Mouse (Mus musculus) hindbrain, embryonic 14.5 days (tissue): Measurements from ENCODE around the gene Galr3. TPM values are rescaled to one million over a fixed set of nuclear protein-coding genes. Genes with fewer than 3 reads are reported as not detected.
A peak's percentile ranks its signal among the peaks of the same experiment; 100 is the strongest.

ENCODE experiments used
- ATAC-seq: fragments of 200-750 bp; cut with Nextera tagmentation; 2 replicates; pipeline ENCODE4 v1.8.0; 2017; ENCODE audit warnings: moderate number of reproducible peaks, mild to moderate bottlenecking, moderate TSS enrichment, moderate library complexity; ENCODE audit not compliant: low FRiP score
- DNase-seq: peaks from one replicate; pipeline ENCODE4 v3.0.0-alpha.2; 2015; ENCODE audit warnings: low spot score
- H3K27ac ChIP-seq: fragments of 300-500 bp; sonication (generic); 2 replicates; pipeline ENCODE4 v1.5.1; 2014; ENCODE audit warnings: mild to moderate bottlenecking, moderate library complexity
- H3K27me3 ChIP-seq: fragments of 300-500 bp; sonication (generic); 2 replicates; pipeline ENCODE4 v1.6.1; 2014; ENCODE audit warnings: mild to moderate bottlenecking, low read length, mixed read lengths; ENCODE audit not compliant: control insufficient read depth, insufficient read depth
- H3K36me3 ChIP-seq: fragments of 300-500 bp; sonication (generic); replicated peaks from 2 replicates; pipeline ENCODE4 v1.6.1; 2014; ENCODE audit not compliant: control insufficient read depth, insufficient read depth
- H3K4me1 ChIP-seq: fragments of 300-500 bp; sonication (generic); replicated peaks from 2 replicates; pipeline ENCODE4 v1.6.1; 2014; ENCODE audit warnings: antibody characterized with exemption, low read length, mixed read lengths; ENCODE audit not compliant: control insufficient read depth, insufficient read depth
- H3K4me2 ChIP-seq: fragments of 300-500 bp; sonication (generic); replicated peaks from 2 replicates; pipeline ENCODE4 v1.6.1; 2014; ENCODE audit warnings: mild to moderate bottlenecking, moderate library complexity
- H3K4me3 ChIP-seq: fragments of 300-500 bp; sonication (generic); replicated peaks from 2 replicates; pipeline ENCODE4 v1.5.1; 2014; ENCODE audit warnings: mild to moderate bottlenecking, low read length
- H3K9ac ChIP-seq: fragments of 300-500 bp; sonication (generic); 2 replicates; pipeline ENCODE4 v1.6.1; 2014
- H3K9me3 ChIP-seq: fragments of 300-500 bp; sonication (generic); 2 replicates; pipeline ENCODE4 v1.6.1; 2016; ENCODE audit warnings: low read length; ENCODE audit not compliant: control insufficient read depth
- WGBS: fragments of 180-500 bp; shearing (Covaris S2); extraction: QIAGEN DNeasy Blood & Tissue Kit; methylation state at CpG from one replicate; pipeline ENCODE4 v1.1.7; 2014; 5-methylcytosine and 5-hydroxymethylcytosine counted together
- polyA plus RNA-seq: library from polyadenylated mRNA; unstranded; fragments of >200 nt; fragmentation: Nextera tagmentation; extraction: Ambion mirVana; gene quantifications from 2 replicates; pipeline ENCODE4 v1.2.1, GENCODE M21; 2014

The Galr3 gene
- not detected in 2 replicates for polyA plus RNA-seq

GRCm38 (mm10) chr15:79041585-79041984 is at the start of gene Galr3:
TSS of gene Galr3 (plus strand) at chr15:79041885.
- ATAC-seq (no peak), DNase-seq (no peak)
- H3K4me2 ChIP-seq: peak within 1 kb of the TSS; percentile 77
- H3K36me3 ChIP-seq: peaks cover 5% of the 10 kb centered on the region; the same call in 1 of the 2 replicates
- H3K27ac ChIP-seq: peak within 1 kb of the TSS; percentile 26; the same call in 1 of the 2 replicates
- H3K9ac ChIP-seq: peak within 1 kb of the TSS; percentile 58
- no peaks in the 10 kb centered on the region for H3K9me3 ChIP-seq
- WGBS: 79% methylated on average over 6 of the region's 6 CpGs
- peaks cover 35% of the 10 kb centered on the region for H3K27me3 ChIP-seq
- H3K4me3 ChIP-seq: peak within 1 kb of the TSS; percentile 46
- peaks cover 15% of the 10 kb centered on the region for H3K4me1 ChIP-seq

- H3K4me1 ChIP-seq: no peaks in the 10 kb centered on the region; the same call in 1 of the 2 replicates
- no peak overlapping the region for H3K4me3 ChIP-seq
- no peak for ATAC-seq
- DNase-seq: no peak
- no peak overlapping the region for H3K4me2 ChIP-seq
- no peaks in the 10 kb centered on the region for H3K9me3 ChIP-seq
- H3K27ac ChIP-seq: no peak overlapping the region
- H3K27me3 ChIP-seq: no peaks in the 10 kb centered on the region
- WGBS: 94% methylated on average over 7 of the region's 7 CpGs
- no peak overlapping the region for H3K9ac ChIP-seq
- H3K36me3 ChIP-seq: peaks cover 72% of the 10 kb centered on the region
These were observed 49.5 kb upstream of the Galr3 start for GRCm38 (mm10) chr15:78992235-78992634.

GRCm38 (mm10) chr15:78992925-78993324 is 48.8 kb upstream of the Galr3 start:
- no peak overlapping the region for H3K9ac ChIP-seq
- H3K4me2 ChIP-seq: no peak overlapping the region
- no peaks in the 10 kb centered on the region for H3K27me3 ChIP-seq
- WGBS: 96% methylated on average over 24 of the region's 24 CpGs
- H3K4me1 ChIP-seq: no peaks in the 10 kb centered on the region; the same call in 1 of the 2 replicates
- H3K4me3 ChIP-seq: no peak overlapping the region
- no peak overlapping the region for H3K27ac ChIP-seq
- H3K9me3 ChIP-seq: no peaks in the 10 kb centered on the region
- DNase-seq: no peak
- ATAC-seq: no peak
- peaks cover 72% of the 10 kb centered on the region for H3K36me3 ChIP-seq

GRCm38 (mm10) chr15:78995916-78996315 is 45.8 kb upstream of the Galr3 start:
- H3K4me1 ChIP-seq: no peaks in the 10 kb centered on the region
- 90% methylated on average over 4 of the region's 4 CpGs for WGBS
- no peak overlapping the region for H3K9ac ChIP-seq
- no peaks in the 10 kb centered on the region for H3K9me3 ChIP-seq
- H3K27me3 ChIP-seq: no peaks in the 10 kb centered on the region
- no peak overlapping the region for H3K27ac ChIP-seq
- H3K4me2 ChIP-seq: no peak overlapping the region
- no peak overlapping the region for H3K4me3 ChIP-seq
- DNase-seq (no peak), ATAC-seq (no peak)
- H3K36me3 ChIP-seq: peaks cover 76% of the 10 kb centered on the region

- H3K4me3 ChIP-seq: no peak overlapping the region
- WGBS: 93% methylated on average over 3 of the region's 3 CpGs
- peaks cover 76% of the 10 kb centered on the region for H3K36me3 ChIP-seq
- H3K4me1 ChIP-seq: no peaks in the 10 kb centered on the region
- no peak overlapping the region for H3K27ac ChIP-seq
- no peaks in the 10 kb centered on the region for H3K27me3 ChIP-seq
- no peaks in the 10 kb centered on the region for H3K9me3 ChIP-seq
- no peak for ATAC-seq
- H3K4me2 ChIP-seq: no peak overlapping the region
- H3K9ac ChIP-seq: no peak overlapping the region
- DNase-seq: no peak
These were observed 45.0 kb upstream of the Galr3 start for GRCm38 (mm10) chr15:78996663-78997062.

GRCm38 (mm10) chr15:78998348-78998747 is 43.3 kb upstream of the Galr3 start:
- H3K4me1 ChIP-seq: no peaks in the 10 kb centered on the region
- no peak overlapping the region for H3K4me2 ChIP-seq
- H3K27me3 ChIP-seq: no peaks in the 10 kb centered on the region
- H3K36me3 ChIP-seq: peaks cover 76% of the 10 kb centered on the region
- ATAC-seq (no peak), DNase-seq (no peak)
- no peak overlapping the region for H3K27ac ChIP-seq
- no peak overlapping the region for H3K4me3 ChIP-seq
- no peak overlapping the region for H3K9ac ChIP-seq
- H3K9me3 ChIP-seq: no peaks in the 10 kb centered on the region
- WGBS: 65% methylated on average over 8 of the region's 8 CpGs

- DNase-seq (no peak), ATAC-seq (no peak)
- no peaks in the 10 kb centered on the region for H3K4me1 ChIP-seq
- WGBS: 86% methylated on average over 11 of the region's 11 CpGs
- no peak overlapping the region for H3K4me2 ChIP-seq
- H3K9ac ChIP-seq: no peak overlapping the region
- no peak overlapping the region for H3K4me3 ChIP-seq
- H3K36me3 ChIP-seq: peaks cover 76% of the 10 kb centered on the region
- H3K27me3 ChIP-seq: no peaks in the 10 kb centered on the region
- H3K27ac ChIP-seq: no peak overlapping the region
- H3K9me3 ChIP-seq: no peaks in the 10 kb centered on the region
These were observed 42.1 kb upstream of the Galr3 start for GRCm38 (mm10) chr15:78999586-78999985.

- Histone ChIP-seq H3K9ac (no peak overlapping the region), H3K4me1 (no peaks in the 10 kb centered on the region), H3K4me2 (no peak overlapping the region), H3K9me3 (no peaks in the 10 kb centered on the region), H3K27me3 (no peaks in the 10 kb centered on the region), H3K36me3 (peaks cover 76% of the 10 kb centered on the region), H3K4me3 (no peak overlapping the region), H3K27ac (no peak overlapping the region)
- WGBS: 78% methylated on average over 7 of the region's 7 CpGs
- DNase-seq: no peak
- ATAC-seq: no peak
These were observed 41.3 kb upstream of the Galr3 start for GRCm38 (mm10) chr15:79000357-79000791.

GRCm38 (mm10) chr15:79001559-79001958 is 40.1 kb upstream of the Galr3 start:
- 89% methylated on average over 5 of the region's 5 CpGs for WGBS
- no peak overlapping the region for H3K27ac ChIP-seq
- no peaks in the 10 kb centered on the region for H3K9me3 ChIP-seq
- no peak overlapping the region for H3K4me2 ChIP-seq
- no peaks in the 10 kb centered on the region for H3K27me3 ChIP-seq
- peaks cover 78% of the 10 kb centered on the region for H3K36me3 ChIP-seq
- DNase-seq (no peak), ATAC-seq (no peak)
- no peak overlapping the region for H3K9ac ChIP-seq
- H3K4me3 ChIP-seq: no peak overlapping the region
- H3K4me1 ChIP-seq: no peaks in the 10 kb centered on the region

GRCm38 (mm10) chr15:79002036-79002435 is 39.6 kb upstream of the Galr3 start:
- Histone ChIP-seq H3K36me3 (peaks cover 83% of the 10 kb centered on the region), H3K27ac (no peak overlapping the region), H3K9me3 (no peaks in the 10 kb centered on the region), H3K4me1 (no peaks in the 10 kb centered on the region), H3K27me3 (no peaks in the 10 kb centered on the region), H3K9ac (no peak overlapping the region), H3K4me2 (no peak overlapping the region), H3K4me3 (no peak overlapping the region)
- 53% methylated on average over 19 of the region's 19 CpGs for WGBS
- ATAC-seq: no peak
- DNase-seq: no peak
